Mouse (Mus musculus): ENCODE measurements around the gene Wfdc5.

DNA sequence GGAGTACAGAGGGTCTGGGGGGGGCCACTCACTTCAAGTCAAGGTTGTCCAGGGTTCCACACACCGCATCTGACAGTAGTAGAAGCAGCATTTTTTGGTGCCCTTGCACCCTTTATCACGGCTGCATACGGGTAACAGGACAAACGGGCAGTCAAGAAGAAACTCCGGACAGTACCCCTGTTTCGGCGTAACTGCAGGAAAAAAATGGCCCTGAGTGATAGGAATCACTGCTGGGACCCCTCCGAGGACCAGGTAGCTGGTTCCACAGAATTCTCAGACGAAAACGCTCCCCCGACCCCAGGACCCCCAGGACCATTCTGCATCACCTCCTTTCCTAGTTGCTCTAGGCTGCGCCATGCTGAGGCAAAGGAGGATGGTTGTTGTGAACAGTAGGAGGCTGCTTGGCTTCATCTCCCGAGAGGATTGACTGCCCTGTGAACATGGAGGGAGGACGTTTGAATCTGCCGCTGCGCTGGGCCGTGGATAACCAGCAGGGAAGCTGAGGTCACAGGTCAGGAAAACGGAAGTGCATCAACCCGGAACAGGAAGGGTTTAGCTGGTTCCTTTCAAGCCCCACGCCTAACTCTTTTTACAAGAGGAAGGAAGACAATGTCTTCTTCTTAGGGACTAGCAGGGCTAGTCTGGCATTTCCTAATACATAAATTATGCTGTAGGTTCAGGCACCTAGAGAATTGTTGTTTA, 17.2 kb upstream of the Wfdc5 start, which contains the start of gene Wfdc15a:
- TF ChIP-seq POLR2A (IDR thresholded peaks at IDR 0.05; ENCODE audit: insufficient read length, low read depth): no peak
- no peak for TF ChIP-seq TCF12 (IDR thresholded peaks at IDR 0.05; ENCODE audit: insufficient read depth, poor library complexity, severe bottlenecking)
- TF ChIP-seq MYOD1 (IDR thresholded peaks at IDR 0.05; ENCODE audit: control insufficient read depth in 1 of 3, insufficient read length in 2 of 3, low read depth in 2 of 3): no peak
- no peak for TF ChIP-seq MAX (IDR thresholded peaks at IDR 0.05; ENCODE audit: low read depth)
- no peak for TF ChIP-seq POLR2AphosphoS2 (IDR thresholded peaks at IDR 0.05; ENCODE audit: insufficient read length, low read depth)
- no peak for TF ChIP-seq CEBPB (IDR thresholded peaks at IDR 0.05; ENCODE audit: insufficient read depth, poor library complexity, severe bottlenecking)
- TF ChIP-seq SRF (IDR thresholded peaks at IDR 0.05; ENCODE audit: control insufficient read depth, insufficient read length, low read depth): no peak
- TF ChIP-seq E2F4 (IDR thresholded peaks at IDR 0.05; ENCODE audit: insufficient read depth): no peak
- TF ChIP-seq USF1 (IDR thresholded peaks at IDR 0.05; ENCODE audit: low read depth): no peak
- no peak for TF ChIP-seq REST (IDR thresholded peaks at IDR 0.05; ENCODE audit: insufficient read depth, insufficient read length)
- TF ChIP-seq MYOG (IDR thresholded peaks at IDR 0.05; ENCODE audit: control insufficient read depth in 1 of 3, insufficient read depth in 1 of 3, insufficient read length in 2 of 3, low read depth in 2 of 3): no peak
- no peak for TF ChIP-seq TCF3 (IDR thresholded peaks at IDR 0.05; ENCODE audit: insufficient read length, low read depth)
